Mouse (Mus musculus): ENCODE data around the gene Anks6.

- TF ChIP-seq GATA1 (IDR thresholded peaks at IDR 0.05; ENCODE audit: borderline replicate concordance, low read length) (no peak), FLI1 (IDR thresholded peaks at IDR 0.05; ENCODE audit: low read length) (no peak)
Observed at GRCm38 (mm10) chr4:46991959-46992316, 65.3 kb downstream of the Anks6 start.
